Mouse (Mus musculus): Measurements from ENCODE around the gene Sema3e.

DNA sequence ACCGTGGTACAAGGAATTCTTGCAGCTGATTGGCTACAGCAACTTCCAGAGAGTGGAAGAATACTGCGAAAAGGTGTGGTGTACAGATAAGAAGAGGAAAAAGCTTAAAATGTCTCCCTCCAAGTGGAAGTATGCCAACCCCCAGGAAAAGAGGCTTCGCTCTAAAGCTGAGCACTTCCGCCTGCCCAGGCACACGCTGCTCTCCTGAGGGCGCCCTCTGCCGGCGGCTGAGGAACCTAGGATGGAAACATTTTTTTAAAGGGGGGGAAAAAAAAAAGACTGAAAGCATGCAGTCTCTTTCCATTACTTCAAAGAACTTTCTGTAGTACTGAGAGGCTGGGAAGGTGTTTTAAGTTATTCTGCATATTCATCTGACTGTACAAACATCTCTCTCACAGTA is 227.5 kb downstream of the Sema3e start:
- TF ChIP-seq CTCF (IDR thresholded peaks at IDR 0.05; ENCODE audit: control insufficient read depth, insufficient read depth, insufficient replicate concordance, low read depth, low read length) (peak; percentile 69; the same call in 1 of the 2 replicates), POLR2A (IDR thresholded peaks at IDR 0.05; ENCODE audit: control insufficient read depth, low read depth, low read length) (no peak)

Data from testis, adult 2 months (tissue).